Mouse (Mus musculus): Measurements from ENCODE around the gene Stk10.
A peak's percentile ranks its signal among the peaks of the same experiment; 100 is the strongest.

Stk10 gene

DNA sequence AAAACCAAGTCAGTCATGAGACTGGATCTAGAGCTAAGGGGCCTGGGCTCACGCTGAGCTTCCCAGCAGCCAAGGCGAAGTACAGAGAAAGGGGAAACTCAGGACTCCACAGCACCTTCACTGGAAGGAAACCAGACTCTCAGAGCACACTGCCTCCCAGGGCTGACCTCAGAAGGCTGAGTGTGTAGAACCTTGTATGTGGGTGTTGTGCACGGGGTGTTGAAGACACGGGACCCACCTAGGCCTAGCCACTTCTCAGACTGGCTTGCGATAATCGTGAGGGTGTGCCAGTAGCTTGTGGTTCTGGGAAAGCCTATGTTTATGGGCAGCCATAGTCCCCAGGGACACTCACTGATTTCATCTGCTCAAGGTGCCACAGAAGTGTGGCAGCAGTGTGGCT is 38.0 kb downstream of the Stk10 start:
- DNase-seq: no peak

DNA sequence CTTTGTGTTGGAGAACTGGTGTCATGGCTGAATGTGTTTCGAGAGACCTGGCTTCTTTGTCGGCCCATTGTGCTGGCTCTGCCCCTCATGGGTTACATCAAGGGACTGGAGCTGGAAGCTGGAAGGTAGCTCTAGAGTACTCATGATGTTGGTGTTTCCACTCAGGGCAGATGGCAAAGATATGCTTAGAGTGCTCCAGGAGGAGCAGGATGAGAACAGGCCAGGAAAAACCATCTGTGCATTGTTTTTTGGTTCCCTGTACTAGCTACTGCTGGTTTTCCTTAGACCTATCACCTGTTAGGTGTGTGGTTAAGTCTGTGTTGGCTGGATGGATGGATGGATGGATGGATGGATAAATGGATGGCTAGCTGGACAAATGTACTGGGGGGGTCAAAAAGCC is 40.6 kb downstream of the Stk10 start:
- no peak for DNase-seq

DNA sequence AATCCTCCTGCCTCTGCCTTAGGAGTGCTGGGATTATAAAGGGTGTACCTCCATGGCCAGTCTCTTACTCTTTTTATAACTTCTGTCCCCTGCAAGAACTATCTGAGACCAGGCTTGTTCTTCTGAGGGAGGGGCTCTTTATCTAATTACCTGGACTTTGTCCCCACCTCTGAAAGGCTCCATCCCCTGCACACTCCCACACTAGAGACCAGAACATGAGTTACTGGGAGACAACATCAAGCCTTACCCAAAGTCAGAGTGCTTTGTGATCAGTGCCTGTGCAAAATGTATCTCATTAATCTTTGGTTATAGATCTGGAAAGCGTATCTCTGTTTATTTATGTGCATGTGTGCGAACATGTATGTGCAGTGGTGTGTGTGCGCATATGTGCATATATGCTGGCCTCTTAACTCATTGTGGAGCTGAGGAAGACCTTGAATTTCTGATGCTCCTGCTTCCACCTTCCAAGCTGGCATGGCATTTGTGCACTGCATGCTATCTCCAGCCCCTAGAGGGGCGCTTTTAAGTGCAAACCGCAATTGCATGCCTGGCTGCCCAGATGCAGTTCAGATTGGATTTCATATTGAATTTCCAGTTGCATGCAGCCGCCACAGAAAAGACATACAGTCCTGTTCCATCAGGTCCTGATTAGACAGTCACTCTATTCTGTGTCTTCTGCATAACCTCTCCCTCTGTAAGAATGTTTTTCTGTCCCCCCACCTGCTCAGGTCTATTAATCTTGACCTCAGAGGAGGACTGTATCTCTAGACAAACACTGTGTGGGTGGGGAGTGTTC is 43.1 kb downstream of the Stk10 start:
- no peak for DNase-seq

DNA sequence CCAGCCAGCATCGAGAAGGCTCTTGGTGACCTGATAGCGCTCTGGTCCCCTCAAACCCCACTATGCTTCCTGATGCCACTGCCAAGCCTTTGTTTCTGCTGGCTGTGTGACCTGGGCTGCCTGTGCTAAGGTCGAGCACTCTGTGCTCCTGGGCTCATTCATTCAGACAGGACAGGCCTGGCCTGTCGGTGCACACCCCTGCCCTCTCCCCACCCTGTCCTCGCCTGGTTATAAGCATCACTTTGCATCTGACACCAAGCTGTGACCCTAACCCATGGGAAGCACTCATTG is 43.6 kb downstream of the Stk10 start:
- no peak for DNase-seq

DNA sequence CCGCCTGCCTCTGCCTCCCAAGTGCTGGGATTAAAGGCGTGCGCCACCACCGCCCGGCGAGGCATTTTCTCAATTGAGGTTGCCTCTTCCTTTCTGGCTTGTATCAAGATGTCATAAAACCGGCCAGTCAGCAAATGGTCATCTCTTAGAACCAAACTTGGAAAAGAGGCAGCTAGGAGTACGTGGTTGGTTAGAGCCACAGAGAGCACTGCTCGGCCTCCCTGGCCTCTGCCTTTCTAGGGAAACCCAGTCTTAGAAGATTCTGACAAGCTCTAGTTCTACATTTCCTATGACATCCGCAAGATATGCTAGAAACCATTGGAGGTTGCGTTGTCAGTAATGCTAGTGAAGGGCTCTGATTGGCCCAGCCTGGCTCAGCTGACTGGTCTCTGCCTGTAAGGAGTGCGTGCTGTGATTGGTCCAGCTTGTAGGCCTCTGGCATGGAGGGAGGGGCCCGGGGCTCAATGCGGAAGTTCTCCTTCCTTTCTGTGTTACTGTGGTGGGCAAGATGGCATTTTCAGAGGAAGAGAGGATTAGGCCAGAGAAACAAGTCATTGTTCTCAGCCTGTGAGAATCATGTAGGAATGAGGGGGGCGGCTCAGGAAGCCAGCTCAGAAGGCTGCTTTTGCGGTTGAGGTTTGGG is 47.3 kb downstream of the Stk10 start:
- DNase-seq: peak; percentile 62 to 63

DNA sequence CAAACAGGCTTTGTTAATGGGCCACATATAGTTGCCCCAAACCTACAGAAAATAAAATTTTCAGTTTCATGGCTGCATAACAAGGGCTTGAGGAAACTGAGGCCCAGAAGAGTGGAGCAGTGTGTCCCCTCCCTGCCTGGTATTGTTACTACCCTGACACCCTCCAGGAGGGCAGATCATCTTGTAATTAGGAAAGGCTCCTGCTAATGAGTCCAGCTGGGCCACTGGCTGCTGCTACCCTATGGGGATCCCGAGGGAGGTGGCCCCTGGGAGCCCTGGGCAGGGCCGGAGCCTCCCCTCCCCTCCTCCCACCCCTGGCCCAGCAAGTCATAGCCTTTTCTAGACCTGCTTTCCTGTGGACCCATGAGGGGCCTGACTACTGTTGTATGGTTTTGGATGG is 47.9 kb downstream of the Stk10 start:
- no peak for DNase-seq

DNA sequence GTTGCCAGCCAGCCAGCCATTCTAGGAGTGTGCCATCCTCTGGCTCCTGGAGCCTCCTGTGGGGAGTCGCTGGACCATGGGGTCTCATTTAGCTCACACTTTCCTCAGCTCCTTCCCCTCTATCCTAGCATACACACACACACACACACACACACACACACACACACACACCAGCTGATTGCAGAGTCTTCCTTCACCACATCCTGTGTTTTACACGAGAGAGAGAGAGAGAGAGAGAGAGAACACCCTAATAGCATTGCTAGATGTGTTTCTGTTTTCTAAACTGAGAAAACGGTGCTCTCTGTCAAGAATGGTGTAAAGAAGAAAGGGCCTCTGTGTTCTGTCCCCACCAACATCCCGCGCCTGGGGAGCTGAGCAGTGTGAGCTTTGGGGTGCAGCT is 49.7 kb downstream of the Stk10 start:
- no peak for DNase-seq

DNA sequence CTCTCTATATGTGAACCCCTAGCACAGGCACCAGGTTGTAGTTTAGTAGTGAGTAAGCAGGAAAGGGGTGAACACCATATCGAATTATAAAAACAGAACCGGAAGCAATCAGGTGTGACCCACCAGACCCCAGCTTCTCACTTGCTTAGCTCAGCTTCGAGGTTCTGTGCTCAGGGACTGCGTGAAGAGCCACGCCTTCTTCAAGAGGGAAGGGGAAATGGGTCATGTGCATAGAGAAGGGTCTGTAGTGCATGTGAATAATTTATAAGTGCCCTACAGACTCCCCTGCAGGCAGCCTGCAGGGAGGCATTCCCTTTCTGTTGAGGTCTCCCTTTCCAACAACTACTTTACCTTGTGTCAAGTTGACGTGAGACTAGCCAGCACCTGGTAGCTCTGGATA is 52.9 kb downstream of the Stk10 start:
- no peak for DNase-seq

DNA sequence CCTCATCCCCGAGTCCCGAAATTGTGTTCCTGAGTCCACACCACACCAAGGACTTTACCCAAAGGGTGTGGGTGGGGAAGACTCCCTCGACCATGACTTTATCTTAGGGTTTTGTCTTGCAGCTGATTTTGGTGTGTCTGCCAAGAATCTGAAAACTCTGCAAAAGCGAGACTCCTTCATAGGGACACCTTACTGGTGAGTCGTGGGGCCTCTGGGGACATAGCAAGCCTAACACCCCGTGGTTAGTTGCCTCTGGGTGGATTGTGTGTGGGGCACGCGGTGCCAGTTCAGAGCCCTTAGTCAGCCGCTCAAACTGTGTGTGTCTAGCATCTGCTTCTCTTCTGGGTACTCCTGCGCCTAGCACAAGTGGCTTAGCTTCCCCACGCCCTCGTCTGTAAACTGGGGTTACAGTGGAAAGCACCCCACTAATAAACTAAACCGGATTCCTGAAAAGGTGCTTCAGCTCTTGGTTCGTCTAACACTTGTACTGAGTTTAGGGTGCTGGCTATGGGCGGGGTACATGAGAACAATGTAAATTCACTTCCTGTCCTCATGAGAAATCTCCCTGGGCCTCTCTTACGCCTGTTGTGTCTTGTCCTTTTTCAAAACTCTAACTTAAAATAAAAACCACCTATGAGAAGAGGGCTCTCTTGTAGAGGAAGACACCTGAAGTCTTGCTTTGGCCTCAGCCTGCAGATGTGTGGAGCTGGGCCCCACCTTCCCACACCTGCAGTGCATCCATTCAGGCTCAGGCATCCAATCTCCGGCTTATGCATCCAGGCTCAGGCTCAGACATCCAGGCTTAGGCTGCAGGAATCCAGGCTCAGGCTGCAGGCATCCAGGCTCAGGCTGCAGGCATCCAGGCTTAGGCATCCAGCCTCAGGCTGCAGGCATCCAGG is 54.3 kb downstream of the Stk10 start:
- DNase-seq: no peak

DNA sequence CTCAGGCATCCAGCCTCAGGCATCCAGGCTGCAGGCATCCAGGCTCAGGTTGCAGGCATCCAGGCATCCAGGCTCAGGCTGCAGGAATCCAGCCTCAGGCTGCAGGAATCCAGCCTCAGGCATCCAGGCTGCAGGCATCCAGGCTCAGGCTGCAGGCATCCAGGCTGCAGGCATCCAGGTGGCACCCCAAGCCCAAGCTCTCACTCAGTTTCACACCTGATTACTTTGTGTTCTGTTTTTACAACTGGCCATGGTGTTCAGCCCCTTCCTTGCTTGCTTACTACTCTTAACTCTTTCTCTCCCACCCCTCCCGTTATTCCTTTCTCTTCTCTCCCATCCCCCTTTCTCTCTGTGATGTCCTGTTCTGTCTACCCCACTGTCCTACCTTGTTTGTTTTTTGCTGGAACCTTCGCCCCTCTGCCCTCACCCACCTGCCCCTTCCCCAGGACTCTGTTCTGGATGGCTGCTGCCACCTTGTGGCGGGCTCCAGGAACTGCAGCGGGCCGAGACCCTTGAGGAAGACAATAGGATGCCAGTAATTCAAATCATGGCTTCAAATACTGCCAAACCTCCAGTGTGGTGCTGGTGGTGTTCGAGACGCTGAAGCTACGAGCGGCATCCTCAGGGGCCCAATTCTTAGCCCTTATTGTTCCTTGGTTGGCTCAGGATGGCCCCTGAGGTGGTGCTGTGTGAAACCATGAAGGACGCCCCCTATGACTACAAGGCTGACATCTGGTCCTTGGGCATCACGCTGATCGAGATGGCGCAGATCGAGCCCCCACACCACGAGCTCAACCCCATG is 55.2 kb downstream of the Stk10 start:
- DNase-seq: peak; percentile 60 to 68

DNA sequence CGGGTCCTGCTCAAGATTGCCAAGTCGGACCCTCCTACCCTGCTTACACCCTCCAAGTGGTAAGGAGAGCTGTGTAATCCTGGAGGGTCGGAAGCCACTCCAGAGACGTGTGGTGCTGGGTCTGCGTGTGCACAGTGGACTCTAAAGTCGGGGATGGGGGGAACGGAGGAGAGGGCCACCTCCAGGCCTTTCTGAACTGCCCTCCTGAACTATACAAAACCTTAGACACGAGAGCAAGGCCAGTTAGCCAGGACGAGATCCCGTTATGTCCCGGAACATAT is 55.7 kb downstream of the Stk10 start:
- no peak for DNase-seq

DNA sequence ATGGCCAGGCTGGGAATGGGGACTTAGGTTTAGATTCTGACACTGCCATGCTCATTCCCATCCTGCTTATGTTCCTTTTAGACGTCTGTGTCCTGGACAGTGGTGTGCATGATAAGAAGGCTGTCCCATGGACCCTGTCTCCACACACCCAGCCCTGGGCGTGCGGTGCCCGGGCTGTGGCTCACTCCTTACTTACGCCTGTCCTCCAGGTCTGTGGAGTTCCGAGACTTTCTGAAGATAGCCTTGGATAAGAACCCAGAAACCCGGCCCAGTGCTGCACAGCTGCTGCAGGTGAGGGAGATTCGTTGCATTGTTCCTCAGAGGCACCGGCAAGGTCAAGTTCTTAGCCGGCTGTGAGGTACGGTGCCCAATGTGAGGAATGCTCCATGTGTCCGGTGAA is 56.1 kb downstream of the Stk10 start:
- no peak for DNase-seq

DNA sequence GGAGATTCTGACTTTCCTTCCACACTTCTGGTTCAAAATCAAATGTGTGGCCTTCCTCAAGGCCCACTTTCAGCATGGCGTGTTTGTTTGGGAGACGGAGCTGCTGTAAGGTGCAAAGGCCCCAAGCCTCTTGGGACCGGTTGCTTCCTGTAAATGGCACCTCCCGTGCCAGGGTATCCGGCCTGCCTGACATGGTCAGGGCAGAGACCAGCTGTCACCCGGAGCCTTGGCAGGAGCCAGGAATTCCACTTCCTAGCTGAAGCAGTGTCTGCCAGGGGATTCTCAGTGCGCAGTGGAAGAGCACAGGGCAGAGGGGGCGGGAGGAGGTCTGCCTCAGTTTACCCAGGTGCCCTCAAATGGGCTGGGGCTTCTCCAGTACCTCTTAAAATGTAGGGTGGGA is 56.7 kb downstream of the Stk10 start:
- no peak for DNase-seq

DNA sequence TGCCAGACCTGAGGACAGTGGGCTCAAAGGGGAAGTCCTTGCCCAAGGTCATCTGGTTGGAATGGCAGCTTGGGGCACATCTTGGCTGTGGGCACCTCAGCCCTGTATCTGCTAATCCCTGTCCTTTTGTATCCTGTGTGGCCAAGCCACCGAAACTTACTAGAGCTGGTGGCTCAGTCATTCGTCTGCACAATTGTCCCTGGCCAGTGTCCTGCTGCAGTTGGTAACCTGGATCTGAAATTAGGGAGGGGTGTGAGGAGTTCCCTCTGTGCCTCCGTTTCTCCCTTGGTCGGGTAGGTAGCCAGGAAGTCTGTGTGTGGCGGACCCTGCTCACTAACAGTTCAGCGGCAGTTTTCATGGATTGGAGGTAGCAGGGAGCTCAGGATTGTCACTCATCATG is 57.1 kb downstream of the Stk10 start:
- no peak for DNase-seq

DNA sequence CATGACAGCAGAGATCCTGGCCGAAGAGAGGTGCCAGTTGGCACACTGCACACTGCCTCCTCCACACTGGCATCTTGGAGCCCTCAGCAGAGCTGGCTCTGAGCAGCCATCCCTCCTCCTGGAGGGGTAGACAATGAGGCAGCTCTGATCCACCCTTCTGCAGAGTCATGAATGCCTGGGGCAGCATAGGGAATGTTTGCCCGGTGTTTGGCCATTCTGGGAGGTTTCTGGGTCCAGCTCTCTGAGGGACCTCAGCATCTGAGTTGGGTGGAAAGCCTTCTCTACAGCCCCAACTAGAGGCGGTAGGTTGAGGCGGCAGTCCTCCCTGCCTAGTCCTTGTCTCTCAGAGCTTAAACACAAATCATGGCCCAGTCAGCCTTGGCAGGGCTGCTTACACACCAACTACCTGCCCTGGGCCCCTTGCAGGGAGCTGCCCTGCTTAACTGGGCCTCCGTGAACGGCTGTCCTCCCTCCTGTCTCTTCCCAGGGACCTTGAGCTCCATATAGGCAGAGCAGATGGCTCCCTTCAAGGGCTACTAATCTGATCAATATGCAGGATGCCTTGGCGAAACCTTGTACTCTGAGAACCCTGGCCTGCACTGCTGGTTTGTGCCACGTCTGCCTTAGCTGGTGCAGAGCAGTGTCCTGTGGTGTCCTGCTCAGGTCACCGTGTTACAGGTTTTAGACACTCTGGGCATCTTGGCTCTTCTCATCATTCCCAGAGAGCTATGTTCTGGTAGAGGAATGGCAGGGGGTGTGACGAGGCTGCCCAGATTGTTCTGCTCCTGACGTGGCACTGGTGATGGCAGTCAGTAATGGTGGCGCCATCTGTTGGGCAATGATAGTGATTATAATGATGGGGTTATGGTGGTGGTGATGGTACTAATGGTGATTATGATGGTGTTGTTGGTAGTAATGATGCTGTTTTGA is 59.1 kb downstream of the Stk10 start:
- no peak for DNase-seq

DNA sequence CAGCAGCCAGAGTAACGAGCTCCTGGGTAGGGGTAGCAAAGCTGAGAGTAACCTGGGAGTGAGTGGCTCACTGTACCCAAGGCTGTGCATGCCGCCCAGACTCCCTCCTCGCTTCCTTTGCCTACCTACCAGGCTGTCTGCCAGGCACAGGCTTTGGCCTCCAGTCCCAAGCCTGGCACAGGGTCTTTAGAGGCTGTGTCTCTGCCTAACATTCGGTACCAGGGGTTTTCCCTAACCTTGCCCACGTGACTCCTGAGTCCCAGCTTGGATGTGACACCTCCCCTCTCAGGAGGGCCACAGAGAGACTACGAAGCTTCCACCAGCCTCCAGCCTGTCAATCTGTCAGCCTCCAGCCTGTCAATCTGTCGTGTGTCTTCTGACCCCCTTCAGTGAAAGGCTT is 60.0 kb downstream of the Stk10 start:
- no peak for DNase-seq

DNA sequence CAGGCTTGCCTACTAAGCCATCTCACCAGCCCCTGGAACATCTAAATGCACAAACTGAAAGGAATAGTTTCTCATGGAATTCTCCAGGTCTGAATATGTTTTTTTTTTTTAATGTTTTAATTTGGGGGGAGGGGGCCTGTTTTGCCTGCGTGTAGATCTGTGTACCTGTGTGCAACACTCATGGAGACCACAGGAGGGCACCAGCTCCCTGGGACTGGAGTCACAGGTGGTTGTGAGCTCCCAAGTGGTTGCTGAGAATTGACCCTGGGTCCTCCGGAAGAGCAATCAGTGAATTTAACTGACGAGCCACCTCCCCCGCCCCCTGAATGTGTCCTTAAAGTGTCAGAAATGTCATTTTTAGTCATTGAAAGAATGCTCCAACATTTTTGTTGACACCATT is 61.0 kb downstream of the Stk10 start:
- DNase-seq: no peak

DNA sequence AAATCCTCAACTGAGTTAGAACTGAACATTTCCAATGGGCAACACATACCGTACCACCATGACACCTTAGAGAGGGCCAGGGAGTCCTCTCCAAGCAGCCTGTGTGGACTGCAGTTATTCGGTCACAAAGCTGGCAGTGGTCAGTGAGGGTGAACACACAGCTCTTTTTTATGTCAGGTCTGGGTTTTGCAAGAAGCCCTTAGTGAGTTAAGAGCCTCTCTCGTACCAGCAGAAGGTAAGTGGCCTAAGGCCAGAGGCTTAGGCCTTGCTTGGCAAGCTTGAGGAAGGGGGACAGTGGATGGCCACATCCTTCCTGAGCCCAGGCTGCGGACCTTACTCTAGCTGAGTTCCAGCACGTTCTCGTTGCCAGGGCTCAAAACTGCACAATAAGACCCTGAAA is 67.3 kb downstream of the Stk10 start:
- DNase-seq: peak in 1 of 2 experiments; percentile 54

DNA sequence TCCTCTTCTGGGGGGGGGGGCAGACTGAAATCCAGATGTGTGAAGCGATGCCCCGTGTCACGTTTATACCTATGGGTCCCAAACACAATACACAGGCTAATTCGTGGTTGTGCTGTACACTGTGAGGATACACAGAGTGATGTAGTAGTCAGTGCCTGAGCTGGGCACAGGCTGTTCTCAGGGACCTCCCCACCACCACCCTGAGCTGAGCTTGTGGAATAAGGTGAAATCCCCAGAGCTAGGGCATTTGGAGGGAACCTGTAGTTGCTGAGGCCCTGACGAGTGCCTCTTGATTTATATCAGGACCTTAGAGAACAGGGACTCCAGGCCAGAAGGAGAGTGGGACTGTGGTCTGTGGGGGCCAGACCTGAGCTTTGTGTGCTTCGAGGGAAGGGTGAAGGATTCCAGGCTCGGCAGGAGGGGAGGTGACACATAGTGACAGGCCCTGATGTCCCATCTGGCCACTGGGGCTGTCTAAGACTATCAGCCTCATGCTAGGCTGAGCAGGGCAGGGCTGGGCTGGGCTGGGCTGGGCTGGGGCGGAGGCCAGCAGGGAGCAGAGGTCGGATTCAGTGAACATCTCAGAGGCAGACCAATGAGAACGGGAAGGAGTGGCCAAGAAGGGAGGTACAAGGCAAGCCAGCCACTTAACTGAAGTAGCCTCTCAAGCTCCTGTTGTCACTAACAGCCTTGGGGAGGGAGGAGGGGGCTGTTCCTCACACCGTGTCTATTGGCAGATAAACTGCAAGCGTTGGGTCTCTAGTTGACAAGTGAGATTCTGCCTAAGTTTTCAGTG is 68.6 kb downstream of the Stk10 start:
- peak; percentile 70 to 81 for DNase-seq

DNA sequence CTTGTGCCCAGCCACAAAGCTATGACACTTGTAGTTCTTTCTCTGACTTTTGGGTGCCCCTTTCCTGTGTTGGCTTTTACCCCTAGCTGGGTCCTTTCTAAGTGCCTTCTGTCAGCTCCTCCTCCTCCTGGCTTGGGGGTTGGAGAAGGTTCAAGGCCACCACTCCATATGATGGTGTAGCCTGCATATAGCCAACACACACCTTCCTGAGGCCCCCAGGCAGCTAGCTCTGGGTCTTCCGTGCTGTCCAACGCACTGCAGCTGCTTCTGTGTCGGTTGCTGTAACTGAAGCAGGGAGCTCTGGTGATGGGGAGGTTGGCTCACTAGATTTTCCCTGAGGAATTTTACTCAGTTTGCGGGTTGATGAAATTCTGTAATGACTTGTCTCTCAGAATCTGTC is 71.6 kb downstream of the Stk10 start:
- no peak for DNase-seq

DNA sequence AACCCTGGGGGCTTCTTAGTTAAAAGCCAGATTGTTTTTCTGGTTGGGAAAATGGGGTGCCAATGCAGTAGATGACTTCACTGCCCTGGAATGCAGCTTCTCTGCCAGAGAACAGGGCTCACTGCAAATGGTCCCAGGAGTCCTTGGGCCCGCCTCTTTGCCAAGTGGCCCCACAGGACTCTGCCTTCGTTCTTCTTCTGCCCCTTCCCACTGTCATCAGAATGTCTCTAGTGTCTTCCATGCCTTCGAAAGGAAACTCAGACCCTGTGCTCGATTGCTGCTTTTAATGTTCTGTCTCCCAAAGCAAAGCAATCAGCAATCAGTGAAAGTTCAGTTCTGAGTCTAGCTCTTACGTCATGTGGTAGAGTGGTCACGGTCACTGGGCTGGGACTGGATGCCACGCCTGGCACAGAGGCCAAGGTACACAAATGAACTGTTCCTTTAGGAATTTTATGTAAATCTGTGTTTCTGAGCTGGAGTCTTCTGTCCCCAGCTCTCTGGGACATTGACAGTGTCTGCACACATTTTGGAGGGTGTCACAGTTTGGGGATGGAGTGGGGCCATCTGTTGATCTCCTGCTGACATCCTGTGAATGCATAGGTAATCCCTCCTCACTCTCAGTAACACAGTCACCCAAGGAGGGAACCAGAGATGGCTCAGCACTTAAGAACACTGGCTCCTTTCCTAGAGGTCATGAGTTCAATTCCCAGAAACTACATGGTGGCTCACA is 72.2 kb downstream of the Stk10 start:
- peak; percentile 74 to 78 for DNase-seq
